Mouse (Mus musculus): ENCODE results near the gene Hspa4. TPM values are rescaled to one million over a fixed set of nuclear protein-coding genes. Genes with fewer than 3 reads are reported as not detected.
A peak's percentile ranks its signal among the peaks of the same experiment; 100 is the strongest.

The Hspa4 gene
- polyA plus RNA-seq, 1 experiment from 2014 or later: 51.5 TPM

DNA sequence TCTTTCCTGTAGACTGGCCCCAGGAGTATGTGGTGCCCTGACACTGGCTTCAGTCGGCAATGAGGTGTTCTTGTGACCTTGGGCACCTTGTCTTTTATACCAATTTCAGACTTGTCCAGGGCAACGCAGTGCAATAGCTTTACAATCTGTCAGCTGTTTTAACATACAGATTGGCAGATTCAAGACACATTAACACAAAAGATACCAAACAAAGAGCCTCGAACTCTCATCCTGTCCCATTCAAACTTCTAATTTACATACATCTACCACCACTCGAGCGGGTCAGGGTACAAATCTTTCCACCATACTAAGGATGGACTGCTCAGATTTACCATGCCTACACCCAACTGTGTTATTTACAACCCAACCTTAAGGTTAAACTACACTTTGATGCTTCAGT is 39.7 kb downstream of the Hspa4 start:
- no peak for ATAC-seq (ENCODE audit: low FRiP score)
- no peaks in the 10 kb centered on the region for H3K4me1 ChIP-seq (replicated peaks)

GRCm38 (mm10) chr11:53260056-53260455 is 40.2 kb downstream of the Hspa4 start:
- Histone ChIP-seq H3K27ac (no peak overlapping the region), H3K9ac (no peak overlapping the region), H3K36me3 (peaks cover 52% of the 10 kb centered on the region), H3K27me3 (no peaks in the 10 kb centered on the region), H3K4me2 (no peak overlapping the region), H3K9me3 (no peaks in the 10 kb centered on the region), H3K4me1 (replicated peaks) (no peaks in the 10 kb centered on the region), H3K4me3 (no peak overlapping the region)
- WGBS: 81% methylated on average over 1 of the region's 1 CpGs
- ATAC-seq (ENCODE audit: low FRiP score): no peak

More for the DNA sequence above, 39.7 kb downstream of the Hspa4 start:
- Histone ChIP-seq H3K27me3 (no peaks in the 10 kb centered on the region), H3K4me2 (no peak overlapping the region), H3K9ac (no peak overlapping the region), H3K4me3 (no peak overlapping the region), H3K36me3 (peaks cover 57% of the 10 kb centered on the region), H3K9me3 (no peaks in the 10 kb centered on the region), H3K27ac (no peak overlapping the region)
- WGBS: 73% methylated on average over 5 of the region's 5 CpGs

- H3K9ac ChIP-seq: no peak overlapping the region
- no peak for ATAC-seq (ENCODE audit: low FRiP score)
- H3K4me2 ChIP-seq: no peak overlapping the region
- H3K36me3 ChIP-seq: peaks cover 43% of the 10 kb centered on the region
- H3K27ac ChIP-seq: no peak overlapping the region
- H3K27me3 ChIP-seq: no peaks in the 10 kb centered on the region
- H3K4me1 ChIP-seq (replicated peaks): no peaks in the 10 kb centered on the region
- H3K9me3 ChIP-seq: no peaks in the 10 kb centered on the region
- H3K4me3 ChIP-seq: no peak overlapping the region
- WGBS: 89% methylated on average over 6 of the region's 6 CpGs
These were observed 41.1 kb downstream of the Hspa4 start for GRCm38 (mm10) chr11:53259047-53259632.

DNA sequence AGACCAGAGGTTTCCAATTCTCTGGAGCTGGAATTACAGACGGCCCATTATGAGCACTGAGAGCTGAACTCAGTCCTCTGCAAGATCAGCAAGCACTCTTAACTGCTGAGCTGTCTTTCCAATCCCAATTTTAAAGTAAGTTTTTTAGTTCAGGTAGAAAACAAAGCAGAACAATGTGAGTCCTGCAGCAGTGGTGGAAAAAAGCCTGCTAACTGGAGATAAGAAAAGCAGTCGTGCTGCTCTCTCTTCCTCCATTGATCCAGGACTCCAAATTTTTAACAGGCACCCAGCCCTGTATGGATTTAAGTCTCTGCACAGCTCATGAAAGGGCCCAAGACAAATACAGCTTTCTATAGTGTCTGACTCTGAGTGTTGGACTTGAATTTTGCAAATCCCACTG is 43.3 kb downstream of the Hspa4 start:
- H3K4me2 ChIP-seq: no peak overlapping the region
- no peak for ATAC-seq (ENCODE audit: low FRiP score)
- H3K27me3 ChIP-seq: no peaks in the 10 kb centered on the region
- no peak overlapping the region for H3K9ac ChIP-seq
- peaks cover 10% of the 10 kb centered on the region for H3K4me1 ChIP-seq (replicated peaks)
- peaks cover 21% of the 10 kb centered on the region for H3K36me3 ChIP-seq
- H3K4me3 ChIP-seq: no peak overlapping the region
- 87% methylated on average over 2 of the region's 2 CpGs for WGBS
- H3K27ac ChIP-seq: no peak overlapping the region
- H3K9me3 ChIP-seq: no peaks in the 10 kb centered on the region

- 41% methylated on average over 7 of the region's 7 CpGs for WGBS
- Histone ChIP-seq H3K9me3 (no peaks in the 10 kb centered on the region), H3K4me2 (no peak overlapping the region), H3K27ac (no peak overlapping the region), H3K36me3 (0 out of 2 replicates have a peak, but pooled peaks cover 2% of the 10 kb centered on the region), H3K4me3 (no peak overlapping the region), H3K9ac (no peak overlapping the region), H3K4me1 (replicated peaks) (peaks cover 23% of the 10 kb centered on the region), H3K27me3 (no peaks in the 10 kb centered on the region)
- no peak for ATAC-seq (ENCODE audit: low FRiP score)
These were observed 45.3 kb downstream of the Hspa4 start for GRCm38 (mm10) chr11:53254926-53255325.

GRCm38 (mm10) chr11:53254428-53254827 is 45.8 kb downstream of the Hspa4 start:
- no peaks in the 10 kb centered on the region for H3K27me3 ChIP-seq
- H3K9ac ChIP-seq: no peak overlapping the region
- H3K4me3 ChIP-seq: no peak overlapping the region
- WGBS: 95% methylated on average over 3 of the region's 3 CpGs
- H3K36me3 ChIP-seq: no peaks in the 10 kb centered on the region
- peaks cover 27% of the 10 kb centered on the region for H3K4me1 ChIP-seq (replicated peaks)
- H3K4me2 ChIP-seq: no peak overlapping the region
- no peaks in the 10 kb centered on the region for H3K9me3 ChIP-seq
- H3K27ac ChIP-seq: no peak overlapping the region
- no peak for ATAC-seq (ENCODE audit: low FRiP score)

DNA sequence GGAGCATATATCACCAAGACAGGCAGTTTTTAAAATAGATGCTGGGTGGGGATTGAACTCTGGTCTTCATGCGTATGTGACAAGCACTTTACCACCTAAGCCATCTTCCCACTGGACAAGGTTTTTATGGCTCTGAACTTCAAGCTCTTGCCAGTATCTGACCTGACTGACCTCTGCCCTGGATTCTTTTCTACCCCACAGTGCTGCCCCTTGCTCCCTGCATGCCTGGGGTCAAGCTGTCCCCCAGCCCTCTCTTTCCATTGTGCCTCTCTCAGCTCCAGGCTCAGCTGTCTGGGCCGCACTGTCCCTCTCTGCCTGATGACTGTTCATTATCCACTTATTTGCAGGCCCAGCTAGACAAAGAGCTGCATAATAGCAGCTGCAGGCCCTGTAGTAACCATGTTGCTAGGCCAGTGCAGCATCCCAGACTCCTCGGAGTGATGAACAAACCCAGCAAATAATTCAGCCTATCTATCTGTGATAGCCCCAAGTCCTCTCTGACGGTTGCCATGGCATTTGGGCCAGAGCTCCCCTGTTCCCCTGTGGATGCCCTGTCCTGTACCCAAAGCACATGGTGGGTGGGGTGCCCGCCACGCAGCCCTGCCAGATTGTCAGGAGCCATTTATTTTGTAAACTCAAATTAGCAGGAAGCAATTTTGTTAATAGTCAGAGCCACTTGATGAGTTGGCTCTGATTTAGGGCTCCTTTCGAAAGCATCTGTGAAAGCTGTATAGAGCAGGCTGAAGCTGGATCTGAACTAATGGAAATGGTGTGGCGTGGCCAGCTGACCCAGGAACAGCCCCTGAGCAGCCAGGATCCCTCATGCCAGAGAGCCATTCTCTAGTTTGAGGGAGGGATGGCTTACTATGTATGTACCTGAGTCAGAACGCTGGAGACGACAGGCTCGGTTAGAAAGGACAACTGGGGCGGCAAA is 47.8 kb downstream of the Hspa4 start:
- ATAC-seq (ENCODE audit: low FRiP score): peak; percentile 60
- 57% methylated on average over 12 of the region's 12 CpGs for WGBS
- no peaks in the 10 kb centered on the region for H3K27me3 ChIP-seq
- no peak overlapping the region for H3K9ac ChIP-seq
- peaks cover 27% of the 10 kb centered on the region for H3K4me1 ChIP-seq (replicated peaks)
- H3K9me3 ChIP-seq: no peaks in the 10 kb centered on the region
- H3K4me3 ChIP-seq: no peak overlapping the region
- H3K27ac ChIP-seq: peak overlapping the region; percentile 70
- H3K4me2 ChIP-seq: no peak overlapping the region
- no peaks in the 10 kb centered on the region for H3K36me3 ChIP-seq

DNA sequence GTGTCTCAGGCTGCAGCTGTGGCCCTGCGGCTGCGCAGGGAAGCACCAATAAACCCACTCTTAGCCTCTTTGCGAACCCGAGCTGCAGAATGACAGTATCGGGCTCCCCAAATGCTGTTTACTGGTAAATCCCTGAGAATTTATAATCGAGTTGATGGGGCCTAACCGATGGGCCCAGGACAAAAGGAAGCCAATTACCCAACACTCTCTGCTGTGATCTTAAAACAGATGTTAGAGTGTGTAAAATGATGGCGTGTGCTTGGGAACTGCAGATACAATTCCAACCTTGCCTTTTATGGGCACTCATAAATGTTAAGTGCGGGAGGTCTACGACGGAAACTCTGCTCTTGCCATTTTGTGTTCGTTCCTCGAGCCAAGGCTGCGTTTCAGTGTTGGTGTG is 49.5 kb downstream of the Hspa4 start:
- H3K4me1 ChIP-seq (replicated peaks): peaks cover 27% of the 10 kb centered on the region
- H3K4me2 ChIP-seq: no peak overlapping the region
- H3K27ac ChIP-seq: no peak overlapping the region
- no peak overlapping the region for H3K4me3 ChIP-seq
- H3K9ac ChIP-seq: no peak overlapping the region
- no peaks in the 10 kb centered on the region for H3K27me3 ChIP-seq
- no peaks in the 10 kb centered on the region for H3K9me3 ChIP-seq
- 82% methylated on average over 14 of the region's 14 CpGs for whole genome bisulfite sequencing
- no peak for ATAC-seq (ENCODE audit: low FRiP score)
- H3K36me3 ChIP-seq: no peaks in the 10 kb centered on the region

DNA sequence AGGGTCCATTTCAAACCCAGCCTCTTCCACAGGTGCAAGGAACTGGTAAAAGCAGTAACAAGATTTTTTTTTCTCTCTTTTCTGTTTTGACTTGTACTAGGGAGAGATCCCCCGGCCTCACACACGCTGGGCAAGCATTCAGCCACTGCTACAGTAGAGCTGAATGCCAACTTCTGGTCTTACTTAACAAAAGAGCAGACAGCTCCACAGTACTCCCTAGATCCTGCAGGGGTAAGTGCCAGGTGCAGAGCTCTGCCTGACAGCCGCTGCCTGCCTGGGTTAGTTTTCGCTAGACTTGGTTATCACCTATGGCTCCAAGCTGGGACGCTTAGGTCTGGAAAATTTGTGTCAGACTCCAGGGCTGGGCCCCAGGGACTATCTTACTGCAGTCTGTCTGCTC is 50.6 kb downstream of the Hspa4 start:
- Histone ChIP-seq H3K9ac (no peak overlapping the region), H3K4me2 (no peak overlapping the region), H3K9me3 (no peaks in the 10 kb centered on the region), H3K36me3 (no peaks in the 10 kb centered on the region), H3K4me3 (no peak overlapping the region), H3K27ac (no peak overlapping the region; the same call in 1 of the 2 replicates), H3K27me3 (no peaks in the 10 kb centered on the region), H3K4me1 (replicated peaks) (peaks cover 27% of the 10 kb centered on the region)
- no peak for ATAC-seq (ENCODE audit: low FRiP score)
- WGBS: 70% methylated on average over 5 of the region's 5 CpGs

DNA sequence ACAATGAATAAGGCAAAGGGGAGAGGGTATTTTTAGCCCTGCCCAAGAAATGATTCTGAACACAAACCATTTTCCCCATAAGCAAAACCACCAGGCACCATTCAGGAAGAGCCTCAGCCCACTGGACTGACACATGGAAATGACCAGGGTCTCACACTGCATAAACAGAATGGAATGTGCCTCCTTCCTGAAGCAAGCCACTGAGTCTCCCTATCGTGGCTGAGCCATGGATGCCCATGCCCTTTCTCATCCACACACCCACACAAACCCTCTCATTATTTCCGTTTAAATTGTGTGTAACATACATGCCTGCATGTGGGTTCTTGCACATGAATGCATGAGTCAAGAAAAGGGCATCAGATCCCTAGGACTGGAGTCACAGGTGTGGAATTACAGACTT is 54.7 kb downstream of the Hspa4 start:
- no peak overlapping the region for H3K27ac ChIP-seq
- no peak overlapping the region for H3K9ac ChIP-seq
- no peak overlapping the region for H3K4me2 ChIP-seq
- H3K9me3 ChIP-seq: no peaks in the 10 kb centered on the region
- no peak for ATAC-seq (ENCODE audit: low FRiP score)
- WGBS: 74% methylated on average over 2 of the region's 2 CpGs
- no peaks in the 10 kb centered on the region for H3K27me3 ChIP-seq
- peaks cover 10% of the 10 kb centered on the region for H3K4me1 ChIP-seq (replicated peaks)
- no peaks in the 10 kb centered on the region for H3K36me3 ChIP-seq
- H3K4me3 ChIP-seq: no peak overlapping the region

- H3K4me3 ChIP-seq: no peak overlapping the region
- no peak overlapping the region for H3K27ac ChIP-seq
- H3K4me2 ChIP-seq: no peak overlapping the region
- no peaks in the 10 kb centered on the region for H3K4me1 ChIP-seq (replicated peaks)
- no peaks in the 10 kb centered on the region for H3K9me3 ChIP-seq
- no peaks in the 10 kb centered on the region for H3K36me3 ChIP-seq
- H3K9ac ChIP-seq: no peak overlapping the region
- ATAC-seq (ENCODE audit: low FRiP score): no peak
- H3K27me3 ChIP-seq: no peaks in the 10 kb centered on the region
- 42% methylated on average over 11 of the region's 11 CpGs for WGBS
These were observed 57.1 kb downstream of the Hspa4 start for GRCm38 (mm10) chr11:53243199-53243598.

DNA sequence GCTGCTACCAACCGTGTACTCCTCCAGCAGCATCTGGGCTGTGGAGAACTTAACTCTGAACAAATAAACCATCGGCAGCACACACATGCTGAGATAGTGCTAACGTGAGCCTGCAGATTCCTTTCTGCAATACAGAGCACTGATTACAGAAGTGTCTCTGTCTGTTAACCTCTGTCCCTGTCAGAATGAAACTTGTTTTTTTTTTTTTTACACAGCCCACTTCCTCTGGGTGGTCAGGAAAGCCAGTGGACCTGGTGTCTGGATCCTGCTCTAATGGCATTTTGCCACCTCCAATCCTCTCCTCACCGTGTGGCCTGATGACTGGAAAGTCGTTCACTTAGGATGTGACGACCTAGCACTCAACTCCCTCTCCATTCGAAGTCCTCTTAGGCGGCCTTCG is 66.7 kb downstream of the Hspa4 start:
- H3K27ac ChIP-seq: no peak overlapping the region
- no peaks in the 10 kb centered on the region for H3K9me3 ChIP-seq
- H3K4me2 ChIP-seq: no peak overlapping the region
- H3K4me1 ChIP-seq (replicated peaks): peaks cover 17% of the 10 kb centered on the region
- WGBS: 84% methylated on average over 9 of the region's 9 CpGs
- no peaks in the 10 kb centered on the region for H3K36me3 ChIP-seq
- no peak overlapping the region for H3K4me3 ChIP-seq
- no peak for ATAC-seq (ENCODE audit: low FRiP score)
- no peaks in the 10 kb centered on the region for H3K27me3 ChIP-seq
- no peak overlapping the region for H3K9ac ChIP-seq

DNA sequence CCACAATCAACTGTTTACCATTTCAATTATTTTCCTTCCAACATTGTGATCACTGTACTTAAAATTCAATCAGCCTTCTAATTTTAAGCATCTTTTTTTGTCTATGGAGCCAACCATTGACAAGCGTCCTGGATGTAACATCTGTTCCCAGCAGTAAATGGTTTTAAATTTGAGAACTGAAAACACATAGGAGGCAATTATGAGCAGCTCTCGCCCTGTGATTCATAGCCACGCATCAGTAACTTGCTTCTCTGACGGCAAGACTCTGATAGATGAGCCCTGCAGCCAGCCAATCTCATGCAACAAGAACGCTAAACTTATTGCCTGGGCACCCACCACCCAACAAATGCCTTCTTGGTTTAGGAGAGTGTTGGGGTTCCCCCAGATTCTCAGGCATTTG is 68.4 kb downstream of the Hspa4 start:
- Histone ChIP-seq H3K27me3 (no peaks in the 10 kb centered on the region), H3K4me3 (no peak overlapping the region), H3K36me3 (no peaks in the 10 kb centered on the region), H3K4me1 (replicated peaks) (peaks cover 17% of the 10 kb centered on the region), H3K9ac (no peak overlapping the region), H3K27ac (no peak overlapping the region), H3K9me3 (no peaks in the 10 kb centered on the region), H3K4me2 (no peak overlapping the region)
- ATAC-seq (ENCODE audit: low FRiP score): no peak
- 61% methylated on average over 5 of the region's 5 CpGs for WGBS

Data from hindbrain, embryonic 13.5 days (tissue).